Mouse (Mus musculus) E14TG2a.4 (cell line): Measurements from ENCODE around the gene Xpo6.

ENCODE experiments used
- CTCF ChIP-seq: conservative IDR thresholded peaks from 2 replicates; pipeline ENCODE4 v1.5.1; 2014; ENCODE audit warnings: low read length
- NANOG ChIP-seq: IDR thresholded peaks from 2 replicates; pipeline ENCODE4 v1.6.1; 2014; ENCODE audit warnings: borderline replicate concordance, low read length, mixed read lengths
- POU5F1 ChIP-seq: IDR thresholded peaks from 2 replicates; pipeline ENCODE4 v1.6.1; 2014; ENCODE audit warnings: low read length, borderline replicate concordance

DNA sequence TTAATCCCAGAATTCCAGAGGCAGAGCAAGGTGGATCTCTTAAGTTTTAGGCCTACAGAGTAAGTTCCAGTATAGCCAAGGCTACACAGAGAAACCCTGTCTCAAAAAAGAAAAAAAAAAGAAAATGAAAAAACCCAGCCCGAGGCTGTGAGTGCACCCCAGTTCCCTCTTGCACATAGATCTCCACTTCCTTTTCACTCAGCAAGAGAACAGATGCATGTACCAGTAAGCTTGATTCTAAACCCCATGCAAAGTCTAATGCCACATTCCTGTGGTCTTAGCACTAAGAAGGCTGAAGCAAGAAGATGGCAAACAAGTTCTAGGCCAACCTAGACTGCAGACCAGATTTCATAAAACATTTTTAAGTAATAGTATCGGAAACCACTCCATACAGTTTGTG is 25.4 kb downstream of the Xpo6 start:
- TF ChIP-seq CTCF (no peak), POU5F1 (no peak), NANOG (no peak)
